ENCODE assay signal across 19 mouse cellular contexts in genomic region chr1:90903211-90903945, GRCm38 (mm10). TPM values are rescaled to one million over a fixed set of nuclear protein-coding genes. Genes with fewer than 3 reads are reported as not detected.
DNase-seq lines count a peak whose midpoint lies in the region; ATAC-seq lines count a peak whose summit lies in the region.
"Had no signal": no experiment of that assay in that cellular context is flagged by ENCODE, and none has a peak within 500 bp of the region (broad histone marks: within the 10 kb centered on the region; RNA-seq: fewer than 3 reads in every experiment).

No protein-coding gene starts in this region.

- peak overlapping the region; percentile 60 for H3K27ac ChIP-seq in heart, embryonic 15.5 days
- H3K27ac ChIP-seq in lung, embryonic 16.5 days (ENCODE audit: low read length) = peak overlapping the region; percentile 89
- H3K27ac ChIP-seq in intestine, embryonic 16.5 days (ENCODE audit: low read length) = peak overlapping the region; percentile 81
- H3K27ac ChIP-seq in stomach, embryonic 16.5 days (ENCODE audit: low read length) = peak overlapping the region; percentile 74
- H3K27ac ChIP-seq: forebrain, embryonic 10.5 days; macrophage had no signal

- no peak for ATAC-seq in heart, embryonic 15.5 days (replicated peaks; ENCODE audit: insufficient number of reproducible peaks, insufficient read depth, low FRiP score, low read depth)
- no peak; the same call in 1 of the 2 replicates for ATAC-seq in lung, embryonic 16.5 days (ENCODE audit: low read depth)
- ATAC-seq in intestine, embryonic 16.5 days = 0 out of 2 replicates have a peak, but pooled peaks have one; percentile 3
- no peak for ATAC-seq in stomach, embryonic 16.5 days (ENCODE audit: insufficient read depth, low FRiP score)

- H3K36me3 ChIP-seq in heart, embryonic 15.5 days = no peaks in the 10 kb centered on the region
- H3K36me3 ChIP-seq in lung, embryonic 16.5 days (ENCODE audit: control insufficient read depth, insufficient read depth, low read length) = no peaks in the 10 kb centered on the region
- no peaks in the 10 kb centered on the region for H3K36me3 ChIP-seq in intestine, embryonic 16.5 days (ENCODE audit: control insufficient read depth, insufficient read depth, low read length)
- no peaks in the 10 kb centered on the region for H3K36me3 ChIP-seq in stomach, embryonic 16.5 days (ENCODE audit: control insufficient read depth, insufficient read depth, low read length)
- H3K36me3 ChIP-seq: forebrain, embryonic 10.5 days had no signal

- H3K4me1 ChIP-seq in heart, embryonic 15.5 days (replicated peaks) = peaks cover 1% of the 10 kb centered on the region; the same call in 1 of the 2 replicates
- H3K4me1 ChIP-seq in lung, embryonic 16.5 days (replicated peaks; ENCODE audit: control insufficient read depth, insufficient read depth, low read length) = peaks cover 28% of the 10 kb centered on the region
- H3K4me1 ChIP-seq in intestine, embryonic 16.5 days (ENCODE audit: control insufficient read depth, insufficient read depth, low read length) = peaks cover 20% of the 10 kb centered on the region
- 0 out of 2 replicates have a peak, but pooled peaks cover 4% of the 10 kb centered on the region for H3K4me1 ChIP-seq in stomach, embryonic 16.5 days (ENCODE audit: control insufficient read depth, insufficient read depth, low read length)

- H3K4me3 ChIP-seq in heart, embryonic 15.5 days = no peak overlapping the region
- H3K4me3 ChIP-seq in lung, embryonic 16.5 days (ENCODE audit: low read length) = no peak overlapping the region
- no peak overlapping the region for H3K4me3 ChIP-seq in intestine, embryonic 16.5 days (ENCODE audit: low read length)
- no peak overlapping the region for H3K4me3 ChIP-seq in stomach, embryonic 16.5 days (replicated peaks; ENCODE audit: low read length)
- H3K4me3 ChIP-seq: forebrain, embryonic 10.5 days had no signal

- DNase-seq in heart, adult 8-10 months (ENCODE audit: low spot score) = no peak
- DNase-seq in lung, postnatal 14 days = no peak
- DNase-seq in lung, postnatal 36 days = no peak
- DNase-seq in spleen, postnatal 10 days (ENCODE audit: low spot score in 2 of 2) = no peak
- DNase-seq: cerebellum, adult 2 months; thymus, postnatal 25 days had no signal

- no peaks in the 10 kb centered on the region for H3K9me3 ChIP-seq in heart, embryonic 15.5 days (replicated peaks)
- H3K9me3 ChIP-seq in lung, embryonic 16.5 days (ENCODE audit: control insufficient read depth, low read length) = no peaks in the 10 kb centered on the region
- H3K9me3 ChIP-seq in intestine, embryonic 16.5 days (ENCODE audit: control insufficient read depth, low read length) = no peaks in the 10 kb centered on the region
- H3K9me3 ChIP-seq in stomach, embryonic 16.5 days (replicated peaks; ENCODE audit: control insufficient read depth, low read length) = no peaks in the 10 kb centered on the region
- H3K9me3 ChIP-seq: forebrain, embryonic 10.5 days had no signal

- 50% methylated on average over 3 of the region's 3 CpGs for WGBS in heart, embryonic 15.5 days
- WGBS in lung, embryonic 16.5 days = 65% methylated on average over 3 of the region's 3 CpGs
- 42% methylated on average over 3 of the region's 3 CpGs for WGBS in intestine, embryonic 16.5 days
- 49% methylated on average over 3 of the region's 3 CpGs for WGBS in stomach, embryonic 16.5 days

- no peak overlapping the region for H3K9ac ChIP-seq in heart, embryonic 15.5 days
- peak overlapping the region; percentile 13; the same call in 1 of the 2 replicates for H3K9ac ChIP-seq in lung, embryonic 16.5 days (ENCODE audit: low read length)
- no peak overlapping the region for H3K9ac ChIP-seq in intestine, embryonic 16.5 days (ENCODE audit: low read depth, low read length)
- H3K9ac ChIP-seq in stomach, embryonic 16.5 days (ENCODE audit: low read length) = 0 out of 2 replicates have a peak overlapping the region, but pooled peaks have one; percentile 8

- H3K4me2 ChIP-seq in heart, embryonic 15.5 days = no peak overlapping the region
- no peak overlapping the region for H3K4me2 ChIP-seq in lung, embryonic 16.5 days (ENCODE audit: low read depth, low read length)
- H3K4me2 ChIP-seq in intestine, embryonic 16.5 days (ENCODE audit: low read depth, low read length) = no peak overlapping the region
- H3K4me2 ChIP-seq in stomach, embryonic 16.5 days (ENCODE audit: low read depth, low read length) = no peak overlapping the region
- H3K4me2 ChIP-seq: liver, embryonic 11.5 days had no signal

- peaks cover 5% of the 10 kb centered on the region; the same call in 1 of the 2 replicates for H3K27me3 ChIP-seq in heart, embryonic 15.5 days
- no peaks in the 10 kb centered on the region for H3K27me3 ChIP-seq in lung, embryonic 16.5 days (ENCODE audit: control insufficient read depth, insufficient read depth, low read depth, low read length)
- H3K27me3 ChIP-seq in intestine, embryonic 16.5 days (replicated peaks; ENCODE audit: control insufficient read depth, insufficient read depth, low read length) = no peaks in the 10 kb centered on the region
- no peaks in the 10 kb centered on the region for H3K27me3 ChIP-seq in stomach, embryonic 16.5 days (ENCODE audit: control insufficient read depth, insufficient read depth, low read length)

RNA-seq across cellular contexts. Expression of gene Mlph, which starts 11.5 kb away (rescaled TPM):
- 0.42 and 0.44 TPM in 2 replicates for polyA plus RNA-seq in heart, embryonic 15.5 days (2015; fragmentation: Nextera tagmentation; extraction: Ambion mirVana)
- 1 to 10 TPM in 2 of 4 experiments, under 1 TPM in 2; 0.75 to 1.5 (median 1.1) TPM for total RNA-seq in heart, adult 8-10 months (2022)
- 1.5 and 2.0 TPM in 2 replicates for polyA plus RNA-seq in lung, embryonic 16.5 days (2015; fragmentation: Nextera tagmentation; extraction: Ambion mirVana)
- polyA plus RNA-seq in intestine, embryonic 16.5 days (2015; fragmentation: Nextera tagmentation; extraction: Ambion mirVana) = 3.2 and 3.3 TPM in 2 replicates
- 4.4 and 9.0 TPM in 2 replicates for polyA plus RNA-seq in stomach, embryonic 16.5 days (2015; fragmentation: Nextera tagmentation; extraction: Ambion mirVana)
- total RNA-seq: MEL; neutrophil, adult 5-6 weeks had no signal
- polyA plus RNA-seq: liver, embryonic 11.5 days had no signal

RNA-seq across cellular contexts. Expression of gene Prlh, which starts 49.5 kb away (rescaled TPM):
- not detected in 2 replicates for polyA plus RNA-seq in heart, embryonic 15.5 days (2015; fragmentation: Nextera tagmentation; extraction: Ambion mirVana)
- not detected for total RNA-seq in heart, adult 8-10 months (2022)
- polyA plus RNA-seq in lung, embryonic 16.5 days (2015; fragmentation: Nextera tagmentation; extraction: Ambion mirVana) = not detected in 2 replicates
- not detected in 2 replicates for polyA plus RNA-seq in intestine, embryonic 16.5 days (2015; fragmentation: Nextera tagmentation; extraction: Ambion mirVana)
- not detected in 2 replicates for polyA plus RNA-seq in stomach, embryonic 16.5 days (2015; fragmentation: Nextera tagmentation; extraction: Ambion mirVana)
- total RNA-seq: gastrocnemius, adult 18-20 months; MEL; midbrain, postnatal 0 days; neutrophil, adult 5-6 weeks had no signal
- polyA plus RNA-seq: C2C12; forebrain, embryonic 10.5 days; heart, embryonic 14.5 days; liver, embryonic 11.5 days; macrophage; midbrain, postnatal 0 days had no signal

RNA-seq across cellular contexts. Expression of gene Col6a3, which starts 59.6 kb away (rescaled TPM):
- 24.6 and 40.1 TPM in 2 replicates for polyA plus RNA-seq in heart, embryonic 15.5 days (2015; fragmentation: Nextera tagmentation; extraction: Ambion mirVana)
- 10 to 100 TPM in 3 of 4 experiments, 1 to 10 TPM in 1; 9.9 to 29.8 (median 23.8) TPM for total RNA-seq in heart, adult 8-10 months (2022)
- polyA plus RNA-seq in lung, embryonic 16.5 days (2015; fragmentation: Nextera tagmentation; extraction: Ambion mirVana) = 107 and 119 TPM in 2 replicates
- polyA plus RNA-seq in intestine, embryonic 16.5 days (2015; fragmentation: Nextera tagmentation; extraction: Ambion mirVana) = 61.9 and 70.6 TPM in 2 replicates
- polyA plus RNA-seq in stomach, embryonic 16.5 days (2015; fragmentation: Nextera tagmentation; extraction: Ambion mirVana) = 144 and 162 TPM in 2 replicates
- total RNA-seq: MEL; neutrophil, adult 5-6 weeks had no signal

Comparison
In these comparisons a context has a peak if more than half of its experiments do, and no peak if none do; other contexts are left out.
1. H3K9ac ChIP-seq: peak in lung, embryonic 16.5 days (single experiment) and stomach, embryonic 16.5 days (single experiment); none in heart, embryonic 15.5 days (single experiment) and intestine, embryonic 16.5 days (single experiment).
2. Peak in every context shown above with its lines, with median percentiles within 50 percentile points of each other: H3K27ac ChIP-seq.